26 mouse cellular contexts compared by ENCODE assay signal in genomic region chr5:28207043-28207442, GRCm38 (mm10). TPM values are rescaled to one million over a fixed set of nuclear protein-coding genes. Genes with fewer than 3 reads are reported as not detected.
DNase-seq lines count a peak whose midpoint lies in the region; ATAC-seq and TF ChIP-seq lines count a peak whose summit lies in the region.
"Had no signal": no experiment of that assay in that cellular context is flagged by ENCODE, and none has a peak within 500 bp of the region (broad histone marks: within the 10 kb centered on the region; RNA-seq: fewer than 3 reads in every experiment).

No protein-coding gene starts in this region.

- peak; percentile 54 to 57 for DNase-seq in cerebellum, adult 2 months
- DNase-seq in cerebellum, adult 8-10 months = no peak
- DNase-seq in hindbrain, embryonic 10.5 days (ENCODE audit: low spot score) = no peak
- no peak for DNase-seq in hindbrain, postnatal 0 days (ENCODE audit: low spot score)
- DNase-seq in urinary bladder, postnatal 10 days (ENCODE audit: low spot score) = no peak
- DNase-seq in right cerebral cortex, adult 2 months (ENCODE audit: low spot score in 2 of 2) = no peak
- DNase-seq: adrenal gland, postnatal 14 days; heart, postnatal 4 days; kidney, adult 11 months; kidney, postnatal 10 days; lung, adult 18-20 months; lung, postnatal 14 days; spleen, adult 18-20 months; thymus, postnatal 25 days had no signal

- TF ChIP-seq POLR2A in cerebellum, adult 2 months (IDR thresholded peaks at IDR 0.05; ENCODE audit: borderline replicate concordance, insufficient read depth, low read length) = no peak

- no peaks in the 10 kb centered on the region; the same call in 1 of the 2 replicates for H3K36me3 ChIP-seq in hindbrain, embryonic 10.5 days
- no peaks in the 10 kb centered on the region for H3K36me3 ChIP-seq in hindbrain, embryonic 16.5 days (ENCODE audit: control insufficient read depth, insufficient read depth, low read length)
- no peaks in the 10 kb centered on the region for H3K36me3 ChIP-seq in hindbrain, postnatal 0 days (ENCODE audit: insufficient read depth, low read length)
- H3K36me3 ChIP-seq in midbrain, embryonic 16.5 days (ENCODE audit: control insufficient read depth, insufficient read depth, low read length) = no peaks in the 10 kb centered on the region
- H3K36me3 ChIP-seq: forebrain, embryonic 12.5 days; limb, embryonic 10.5 days; neural tube, embryonic 13.5 days had no signal

- TF ChIP-seq CTCF in cerebellum, adult 2 months (IDR thresholded peaks at IDR 0.05; ENCODE audit: borderline replicate concordance, insufficient read depth, low read depth, low read length) = no peak
- TF ChIP-seq CTCF in hindbrain, postnatal 0 days (IDR thresholded peaks at IDR 0.05; ENCODE audit: low read depth) = no peak

- no peak overlapping the region; the same call in 1 of the 2 replicates for H3K27ac ChIP-seq in cerebellum, adult 2 months (ENCODE audit: insufficient read depth, low read length)
- H3K27ac ChIP-seq in hindbrain, embryonic 10.5 days = peak overlapping the region; percentile 92
- no peak overlapping the region for H3K27ac ChIP-seq in hindbrain, embryonic 16.5 days (ENCODE audit: low read depth, low read length)
- H3K27ac ChIP-seq in hindbrain, postnatal 0 days = no peak overlapping the region
- H3K27ac ChIP-seq in midbrain, embryonic 16.5 days (ENCODE audit: low read length) = 0 out of 2 replicates have a peak overlapping the region, but pooled peaks have one; percentile 17
- H3K27ac ChIP-seq: forebrain, embryonic 12.5 days; limb, embryonic 10.5 days; neural tube, embryonic 13.5 days had no signal

- H3K4me2 ChIP-seq in hindbrain, embryonic 16.5 days (ENCODE audit: low read length) = no peak overlapping the region
- peak overlapping the region; percentile 21; the same call in 1 of the 2 replicates for H3K4me2 ChIP-seq in hindbrain, postnatal 0 days (ENCODE audit: low read depth, low read length)
- peak overlapping the region; percentile 18 for H3K4me2 ChIP-seq in midbrain, embryonic 16.5 days (ENCODE audit: low read length)
- H3K4me2 ChIP-seq: forebrain, embryonic 12.5 days; liver, embryonic 11.5 days; neural tube, embryonic 13.5 days had no signal

- H3K4me3 ChIP-seq in cerebellum, adult 2 months (replicated peaks; ENCODE audit: insufficient read depth, low read depth, low read length) = peak overlapping the region; percentile 43
- H3K4me3 ChIP-seq in hindbrain, embryonic 10.5 days = peak overlapping the region; percentile 62
- H3K4me3 ChIP-seq in hindbrain, embryonic 16.5 days (ENCODE audit: low read length) = no peak overlapping the region
- H3K4me3 ChIP-seq in hindbrain, postnatal 0 days (ENCODE audit: low read length) = no peak overlapping the region
- no peak overlapping the region for H3K4me3 ChIP-seq in midbrain, embryonic 16.5 days (ENCODE audit: low read depth, low read length)
- H3K4me3 ChIP-seq: forebrain, embryonic 12.5 days; limb, embryonic 10.5 days; neural tube, embryonic 13.5 days had no signal

- no peaks in the 10 kb centered on the region for H3K9me3 ChIP-seq in hindbrain, embryonic 10.5 days
- no peaks in the 10 kb centered on the region for H3K9me3 ChIP-seq in hindbrain, embryonic 16.5 days (ENCODE audit: control insufficient read depth, low read length)
- H3K9me3 ChIP-seq in hindbrain, postnatal 0 days (ENCODE audit: low read length) = no peaks in the 10 kb centered on the region
- no peaks in the 10 kb centered on the region for H3K9me3 ChIP-seq in midbrain, embryonic 16.5 days (replicated peaks; ENCODE audit: control insufficient read depth, low read length, poor library complexity, severe bottlenecking)
- H3K9me3 ChIP-seq: forebrain, embryonic 12.5 days; limb, embryonic 10.5 days; neural tube, embryonic 13.5 days had no signal

- peaks cover 17% of the 10 kb centered on the region; the same call in 1 of the 2 replicates for H3K4me1 ChIP-seq in cerebellum, adult 2 months (ENCODE audit: control insufficient read depth, insufficient read depth, low read length)
- peaks cover 40% of the 10 kb centered on the region for H3K4me1 ChIP-seq in hindbrain, embryonic 10.5 days (replicated peaks)
- peaks cover 9% of the 10 kb centered on the region for H3K4me1 ChIP-seq in hindbrain, embryonic 16.5 days (ENCODE audit: control insufficient read depth, insufficient read depth, low read depth, low read length)
- H3K4me1 ChIP-seq in hindbrain, postnatal 0 days (ENCODE audit: insufficient read depth, low read length) = no peaks in the 10 kb centered on the region
- peaks cover 19% of the 10 kb centered on the region; the same call in 1 of the 2 replicates for H3K4me1 ChIP-seq in midbrain, embryonic 16.5 days (ENCODE audit: control insufficient read depth, insufficient read depth, low read length)

- WGBS in cerebellum, adult 2 months = 21% methylated on average over 4 of the region's 4 CpGs
- WGBS in hindbrain, embryonic 10.5 days = 60% methylated on average over 4 of the region's 4 CpGs
- 58% methylated on average over 4 of the region's 4 CpGs for WGBS in hindbrain, embryonic 16.5 days
- 56% methylated on average over 4 of the region's 4 CpGs for WGBS in hindbrain, postnatal 0 days
- WGBS in midbrain, embryonic 16.5 days = 40% methylated on average over 4 of the region's 4 CpGs

- H3K9ac ChIP-seq in hindbrain, embryonic 16.5 days (ENCODE audit: low read depth, low read length) = no peak overlapping the region
- H3K9ac ChIP-seq in hindbrain, postnatal 0 days (replicated peaks; ENCODE audit: low read length) = no peak overlapping the region
- H3K9ac ChIP-seq in midbrain, embryonic 16.5 days (ENCODE audit: low read depth, low read length) = no peak overlapping the region
- H3K9ac ChIP-seq: forebrain, embryonic 12.5 days; neural tube, embryonic 13.5 days had no signal

- no peak for ATAC-seq in hindbrain, embryonic 16.5 days
- no peak for ATAC-seq in hindbrain, postnatal 0 days
- no peak for ATAC-seq in midbrain, embryonic 16.5 days
- ATAC-seq: CD4-positive, CD25-positive, alpha-beta regulatory T cell, adult 4 months had no signal

- H3K27me3 ChIP-seq in cerebellum, adult 2 months (ENCODE audit: control insufficient read depth, insufficient read depth, low read length) = no peaks in the 10 kb centered on the region
- H3K27me3 ChIP-seq in hindbrain, embryonic 10.5 days (ENCODE audit: insufficient read depth, poor library complexity, severe bottlenecking) = peaks cover 98% of the 10 kb centered on the region
- peaks cover 23% of the 10 kb centered on the region for H3K27me3 ChIP-seq in hindbrain, embryonic 16.5 days (replicated peaks; ENCODE audit: control insufficient read depth, insufficient read depth, low read length)
- peaks cover 12% of the 10 kb centered on the region; the same call in 1 of the 2 replicates for H3K27me3 ChIP-seq in hindbrain, postnatal 0 days (ENCODE audit: insufficient read depth, low read length)
- H3K27me3 ChIP-seq in midbrain, embryonic 16.5 days (ENCODE audit: control insufficient read depth, insufficient read depth, low read depth, low read length) = peaks cover 19% of the 10 kb centered on the region

RNA-seq across cellular contexts. Expression of gene Cnpy1, which starts 38.6 kb away (rescaled TPM):
- polyA plus RNA-seq in cerebellum, adult 2 months (2012; rRNA removed) = 313 and 399 TPM in 2 replicates
- polyA plus RNA-seq in hindbrain, embryonic 10.5 days (2016; fragmentation: Nextera tagmentation; extraction: Ambion mirVana) = 46.7 and 69.8 TPM in 2 replicates
- 25.0 and 35.3 TPM in 2 replicates for polyA plus RNA-seq in hindbrain, embryonic 16.5 days (2015; fragmentation: Nextera tagmentation; extraction: Ambion mirVana)
- 43.9 and 45.6 TPM in 2 replicates for total RNA-seq in hindbrain, postnatal 0 days (2014; rRNA removed)
- 31.7 and 36.9 TPM in 2 replicates for polyA plus RNA-seq in hindbrain, postnatal 0 days (2015; fragmentation: Nextera tagmentation; extraction: Ambion mirVana)
- polyA plus RNA-seq in midbrain, embryonic 16.5 days (2015; fragmentation: Nextera tagmentation; extraction: Ambion mirVana) = 34.3 and 34.5 TPM in 2 replicates
- total RNA-seq: gastrocnemius, adult 8-10 months; granulocyte monocyte progenitor cell, adult 5-6 weeks; heart, postnatal 4 days; megakaryocyte, adult 5-6 weeks; MEL had no signal
- polyA plus RNA-seq: CD4-positive, CD25-positive, alpha-beta regulatory T cell, adult 4 months; heart, embryonic 14.5 days; limb, embryonic 10.5 days had no signal

RNA-seq across cellular contexts. Expression of gene En2, which starts 41.5 kb away (rescaled TPM):
- 72.9 and 92.2 TPM in 2 replicates for polyA plus RNA-seq in cerebellum, adult 2 months (2012; rRNA removed)
- polyA plus RNA-seq in hindbrain, embryonic 10.5 days (2016; fragmentation: Nextera tagmentation; extraction: Ambion mirVana) = 0.50 and 0.88 TPM in 2 replicates
- polyA plus RNA-seq in hindbrain, embryonic 16.5 days (2015; fragmentation: Nextera tagmentation; extraction: Ambion mirVana) = 0.40 and 0.55 TPM in 2 replicates
- total RNA-seq in hindbrain, postnatal 0 days (2014; rRNA removed) = 33.8 and 35.1 TPM in 2 replicates
- polyA plus RNA-seq in hindbrain, postnatal 0 days (2015; fragmentation: Nextera tagmentation; extraction: Ambion mirVana) = 0.98 and 1.1 TPM in 2 replicates
- 0.55 and 0.72 TPM in 2 replicates for polyA plus RNA-seq in midbrain, embryonic 16.5 days (2015; fragmentation: Nextera tagmentation; extraction: Ambion mirVana)
- total RNA-seq: granulocyte monocyte progenitor cell, adult 5-6 weeks; heart, postnatal 4 days; megakaryocyte, adult 5-6 weeks; MEL had no signal
- polyA plus RNA-seq: CD4-positive, CD25-positive, alpha-beta regulatory T cell, adult 4 months; forebrain, embryonic 12.5 days; heart, embryonic 14.5 days; limb, embryonic 10.5 days; liver, embryonic 11.5 days; neural tube, embryonic 13.5 days had no signal

Comparison
In these comparisons a context has a peak if more than half of its experiments do, and no peak if none do; other contexts are left out.
1. DNase-seq: peak in cerebellum, adult 2 months (2 of 2); none in cerebellum, adult 8-10 months (single experiment), hindbrain, embryonic 10.5 days (single experiment), hindbrain, postnatal 0 days (single experiment), urinary bladder, postnatal 10 days (single experiment) and right cerebral cortex, adult 2 months (0 of 2).
2. H3K27ac ChIP-seq: peak in hindbrain, embryonic 10.5 days (single experiment) and midbrain, embryonic 16.5 days (single experiment); none in cerebellum, adult 2 months (single experiment), hindbrain, embryonic 16.5 days (single experiment) and hindbrain, postnatal 0 days (single experiment).
3. H3K4me3 ChIP-seq: peak in cerebellum, adult 2 months (single experiment) and hindbrain, embryonic 10.5 days (single experiment); none in hindbrain, embryonic 16.5 days (single experiment), hindbrain, postnatal 0 days (single experiment) and midbrain, embryonic 16.5 days (single experiment).
4. RNA of gene En2, which starts 41.5 kb away (polyA plus RNA-seq): 72.9 to 92.2 TPM in cerebellum, adult 2 months; 0.98 to 1.1 TPM in hindbrain, postnatal 0 days, 0.55 to 0.72 TPM in midbrain, embryonic 16.5 days, 0.40 to 0.55 TPM in hindbrain, embryonic 16.5 days and 0.50 to 0.88 TPM in hindbrain, embryonic 10.5 days; every median in the first group is over 10 times any median in the second.